Mouse (Mus musculus) cerebellum, adult 11-12 months (tissue): ENCODE results near the gene Ddit4l.
"Not testable (repeated sequence)": the region's sequence is repeated elsewhere in the genome, so short reads cannot be mapped to it uniquely, and the experiment has no call there.

Experiments used
- DNase-seq: peaks from one replicate; pipeline ENCODE4 v3.0.0; 2022

Ddit4l gene

DNA sequence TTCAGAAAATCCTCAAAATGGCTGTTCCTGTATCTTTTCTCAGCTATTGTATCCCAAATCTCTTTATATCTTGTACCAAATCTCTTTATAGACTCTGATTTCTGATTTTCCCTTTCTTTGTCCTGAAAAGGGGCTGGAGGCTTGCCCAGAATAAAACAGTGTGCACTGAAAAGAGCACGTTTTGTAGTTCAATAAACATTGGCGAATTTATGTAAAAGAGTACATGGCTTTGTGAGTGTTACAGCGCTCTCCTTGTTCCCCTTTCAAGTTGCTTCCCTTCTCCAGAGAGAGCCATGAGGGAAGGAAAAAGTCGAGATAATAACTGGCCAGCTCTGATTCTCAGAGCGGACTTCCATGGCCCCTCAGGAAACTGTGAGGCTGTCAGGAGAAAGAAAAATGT, 27.7 kb downstream of the Ddit4l start:
- no peak for DNase-seq

- DNase-seq, result no peak
These were observed 31.4 kb downstream of the Ddit4l start for GRCm38 (mm10) chr3:137652853-137653252.

DNA sequence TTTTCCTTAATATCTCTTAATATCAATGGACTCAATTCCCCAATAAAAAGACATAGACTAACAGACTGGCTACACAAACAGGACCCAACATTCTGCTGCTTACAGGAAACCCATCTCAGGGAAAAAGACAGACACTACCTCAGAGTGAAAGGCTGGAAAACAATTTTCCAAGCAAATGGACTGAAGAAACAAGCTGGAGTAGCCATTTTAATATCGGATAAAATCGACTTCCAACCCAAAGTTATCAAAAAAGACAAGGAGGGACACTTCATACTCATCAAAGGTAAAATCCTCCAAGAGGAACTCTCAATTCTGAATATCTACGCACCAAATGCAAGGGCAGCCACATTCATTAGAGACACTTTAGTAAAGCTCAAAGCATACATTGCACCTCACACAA, 49.8 kb downstream of the Ddit4l start, which contains the start of gene Gm21962:
Gene Gm21962, plus strand, starts transcription at position 301 of the 400 bp plus-strand sequence.
- DNase-seq, result not testable (repeated sequence)
